Mouse (Mus musculus) yolk sac, embryonic 10.5 days (tissue): ENCODE measurements around the gene St5.
A peak's percentile ranks its signal among the peaks of the same experiment; 100 is the strongest.

Source experiments
- DNase-seq: peaks from one replicate; pipeline ENCODE4 v3.0.0-alpha.2; 2017; ENCODE audit warnings: low spot score

The St5 gene

GRCm38 (mm10) chr7:109608831-109609230, 94.6 kb downstream of the St5 start:
- DNase-seq: no peak

GRCm38 (mm10) chr7:109606994-109607610, 96.3 kb downstream of the St5 start:
- DNase-seq: no peak

- peak; percentile 78 for DNase-seq
Observed at GRCm38 (mm10) chr7:109602562-109602961, 100.8 kb downstream of the St5 start.

- no peak for DNase-seq
Observed at GRCm38 (mm10) chr7:109602022-109602421, 101.4 kb downstream of the St5 start.

GRCm38 (mm10) chr7:109600702-109601101, 102.7 kb downstream of the St5 start:
- peak; percentile 51 for DNase-seq

GRCm38 (mm10) chr7:109599998-109600397, 103.4 kb downstream of the St5 start:
- DNase-seq: no peak

- peak; percentile 37 for DNase-seq
Observed at GRCm38 (mm10) chr7:109594845-109595531, 108.4 kb downstream of the St5 start.

- DNase-seq: no peak
Observed at GRCm38 (mm10) chr7:109593992-109594391, 109.4 kb downstream of the St5 start.

- no peak for DNase-seq
Observed at GRCm38 (mm10) chr7:109592184-109592583, 111.2 kb downstream of the St5 start.

GRCm38 (mm10) chr7:109590576-109590975, 112.8 kb downstream of the St5 start:
- DNase-seq: no peak

GRCm38 (mm10) chr7:109588990-109589389, 114.4 kb downstream of the St5 start:
- DNase-seq: peak; percentile 61

- DNase-seq: no peak
Observed at GRCm38 (mm10) chr7:109588145-109588544, 115.3 kb downstream of the St5 start.

- no peak for DNase-seq
Observed at GRCm38 (mm10) chr7:109584467-109584866, 118.9 kb downstream of the St5 start.

GRCm38 (mm10) chr7:109580489-109580888, 122.9 kb downstream of the St5 start:
- DNase-seq: no peak

- no peak for DNase-seq
Observed at GRCm38 (mm10) chr7:109579585-109580307, 123.7 kb downstream of the St5 start.

GRCm38 (mm10) chr7:109578880-109579584, 124.4 kb downstream of the St5 start:
- no peak for DNase-seq

- DNase-seq: peak; percentile 50
Observed at GRCm38 (mm10) chr7:109576321-109577314, 126.8 kb downstream of the St5 start.

- DNase-seq: no peak
Observed at GRCm38 (mm10) chr7:109574166-109574565, 129.2 kb downstream of the St5 start.

GRCm38 (mm10) chr7:109568391-109568892, 135.0 kb downstream of the St5 start:
- no peak for DNase-seq

GRCm38 (mm10) chr7:109566841-109567768, 136.3 kb downstream of the St5 start:
- peak; percentile 25 for DNase-seq
